Mouse (Mus musculus) cerebellum, adult 11 months (tissue): ENCODE results near the gene Tstd2.
A peak's percentile ranks its signal among the peaks of the same experiment; 100 is the strongest.

Experiments
- DNase-seq: peaks from one replicate; pipeline ENCODE4 v3.0.0; 2022

The Tstd2 gene

GRCm38 (mm10) chr4:46080261-46080660, 58.2 kb downstream of the Tstd2 start:
- DNase-seq: no peak

GRCm38 (mm10) chr4:46076892-46077291, 61.6 kb downstream of the Tstd2 start:
- DNase-seq: no peak

- no peak for DNase-seq
These were observed 62.8 kb downstream of the Tstd2 start for GRCm38 (mm10) chr4:46075664-46076063.

DNA sequence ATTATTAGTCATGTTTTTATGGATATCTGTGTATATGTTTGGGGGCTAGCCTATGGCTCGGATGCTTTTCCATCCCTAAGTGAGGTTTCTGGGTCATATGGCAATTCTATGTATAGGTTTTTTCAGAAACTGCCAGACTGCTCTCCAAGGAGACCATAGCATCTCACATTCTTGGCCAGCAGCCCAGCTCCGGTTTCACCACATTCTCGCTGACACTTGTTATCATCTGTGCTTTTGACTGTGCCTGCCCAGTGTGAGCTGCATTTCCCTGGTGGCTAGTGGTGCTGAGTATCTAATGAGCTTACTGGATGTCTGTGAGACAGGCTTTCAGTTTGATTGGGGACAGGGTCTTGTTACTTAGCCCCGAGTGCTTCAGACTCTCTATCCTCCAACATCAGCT, 64.8 kb downstream of the Tstd2 start:
- DNase-seq: peak; percentile 67

DNA sequence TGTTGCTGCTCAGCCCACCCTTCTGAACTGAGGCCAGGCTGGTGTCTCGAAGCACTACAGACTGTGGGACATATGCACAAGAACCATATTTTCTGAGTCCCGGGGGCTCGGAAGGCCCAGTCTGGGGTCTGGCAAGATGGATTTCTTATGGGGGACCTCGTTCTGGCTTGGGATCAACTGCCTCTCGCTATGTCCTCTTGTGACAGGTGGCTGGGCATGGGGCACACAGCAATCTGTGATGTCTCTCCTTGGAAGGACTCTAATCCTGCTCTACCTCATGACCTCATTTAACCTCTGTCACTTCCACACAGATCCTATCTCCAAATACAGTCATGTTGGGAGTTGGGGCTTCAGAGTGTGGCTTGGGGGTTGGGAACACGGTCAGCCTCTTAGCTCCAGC, 65.9 kb downstream of the Tstd2 start:
- DNase-seq: no peak

DNA sequence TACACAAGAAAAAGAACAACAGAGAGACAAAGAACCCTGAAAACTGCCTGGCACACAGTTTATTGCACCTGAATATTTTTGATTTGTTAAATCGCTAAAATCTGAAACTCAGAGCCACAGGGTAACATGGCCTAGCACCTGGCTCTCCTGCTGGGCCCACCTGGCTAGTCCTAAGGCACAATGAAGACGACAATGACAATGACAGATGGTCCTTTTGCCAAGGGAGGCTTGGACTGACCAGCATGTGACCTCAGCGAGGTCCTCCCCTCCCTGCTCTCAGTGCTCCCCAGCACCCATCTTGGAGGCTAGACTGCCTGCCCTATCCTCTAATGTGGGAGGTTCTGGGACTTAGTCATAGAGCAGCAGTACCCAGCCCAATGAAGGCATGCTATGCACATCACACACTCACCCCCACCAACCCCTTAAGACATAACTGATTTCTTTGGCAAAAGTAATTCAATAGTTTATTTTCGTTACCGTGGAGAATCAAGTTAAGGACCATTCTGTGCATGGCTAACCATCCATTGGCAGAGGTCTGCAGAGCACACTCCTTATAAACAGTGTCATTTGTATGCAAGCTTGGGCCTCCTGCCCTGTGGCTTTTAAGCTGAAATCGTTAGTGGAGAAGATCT, 68.5 kb downstream of the Tstd2 start:
- DNase-seq: peak; percentile 75

DNA sequence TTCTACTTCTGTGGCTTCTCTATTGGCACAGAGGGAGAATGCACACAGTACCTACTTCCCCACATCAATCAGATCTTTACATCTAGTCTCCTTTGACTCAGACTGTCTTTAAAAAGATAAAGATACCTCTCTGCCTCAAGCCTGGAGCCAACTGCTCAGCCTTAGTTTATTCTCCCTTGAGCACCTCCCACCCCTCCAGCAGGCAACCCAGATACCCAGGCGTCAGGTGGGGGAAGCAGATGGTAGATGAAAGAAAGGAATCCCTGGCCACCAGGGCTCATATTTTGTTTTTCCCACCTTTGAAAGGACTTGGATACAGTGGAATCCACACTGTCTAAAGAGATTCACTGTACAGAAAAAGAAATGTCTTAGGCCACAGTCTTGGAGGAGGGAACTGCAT, 69.9 kb downstream of the Tstd2 start:
- DNase-seq: no peak

GRCm38 (mm10) chr4:46068060-46068459, 70.4 kb downstream of the Tstd2 start:
- DNase-seq: no peak

DNA sequence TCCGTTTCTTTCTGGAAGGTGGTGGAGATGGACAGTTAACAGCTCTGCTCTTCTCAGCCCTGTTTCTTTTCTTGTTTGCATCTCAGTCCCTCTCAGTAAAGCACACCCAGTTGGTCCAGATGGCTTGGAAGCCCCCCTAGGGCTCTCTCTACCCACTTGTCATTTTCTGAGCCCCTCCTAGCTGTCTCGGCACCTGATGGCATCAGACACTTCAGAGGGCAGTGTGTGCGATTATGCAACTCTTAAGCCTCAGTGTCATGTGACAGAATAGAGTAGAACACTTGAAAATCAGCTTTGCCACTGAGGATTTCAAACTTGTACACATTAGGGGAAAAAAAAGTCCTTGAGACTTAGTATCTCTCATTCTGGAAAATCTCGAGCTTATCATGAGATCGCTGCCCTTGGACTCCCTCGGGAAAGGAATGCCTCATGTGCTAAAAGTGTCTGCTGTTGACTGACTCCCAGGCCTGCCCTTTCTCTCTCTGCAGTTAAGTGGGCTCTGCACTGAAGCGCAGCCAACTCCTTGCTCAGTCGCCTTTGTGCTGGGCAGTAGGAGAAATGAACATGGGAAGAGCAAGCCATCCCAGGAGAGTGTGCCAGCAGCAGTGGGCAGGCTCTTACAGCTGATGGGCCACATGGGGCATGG, 72.7 kb downstream of the Tstd2 start:
- no peak for DNase-seq

DNA sequence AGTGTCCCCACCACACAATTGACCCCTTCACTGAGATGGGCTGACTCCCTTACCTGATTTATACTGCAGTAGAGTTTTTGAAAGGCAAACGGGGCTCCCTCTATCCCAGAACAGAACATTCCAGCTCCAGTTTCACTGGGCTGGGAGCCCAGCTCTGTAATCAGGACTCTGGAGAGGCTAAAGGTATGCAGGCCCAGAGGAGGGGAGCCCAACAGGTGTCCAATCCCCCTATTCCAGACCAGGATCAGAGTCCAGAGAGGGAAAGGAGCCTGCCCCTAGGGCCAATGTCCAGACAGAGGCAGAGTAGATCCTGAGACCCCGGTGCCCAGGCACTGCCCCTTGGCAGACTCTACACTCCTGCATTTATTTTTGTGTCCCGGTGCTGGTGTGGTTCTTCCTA, 73.5 kb downstream of the Tstd2 start:
- no peak for DNase-seq
